ENCODE assay signal across 10 mouse cellular contexts in genomic region chr19:53394552-53394951, GRCm38 (mm10). TPM values are rescaled to one million over a fixed set of nuclear protein-coding genes. Genes with fewer than 3 reads are reported as not detected.
A peak's percentile ranks its signal among the peaks of the same experiment; 100 is the strongest.
DNase-seq lines count a peak whose midpoint lies in the region; ATAC-seq lines count a peak whose summit lies in the region.
"Had no signal": no experiment of that assay in that cellular context is flagged by ENCODE, and none has a peak within 500 bp of the region (broad histone marks: within the 10 kb centered on the region; RNA-seq: fewer than 3 reads in every experiment).

No protein-coding gene starts in this region.

- H3K9me3 ChIP-seq in midbrain, embryonic 11.5 days (ENCODE audit: control insufficient read depth, low read length) = no peaks in the 10 kb centered on the region
- no peaks in the 10 kb centered on the region for H3K9me3 ChIP-seq in midbrain, embryonic 15.5 days
- H3K9me3 ChIP-seq: stomach, embryonic 15.5 days had no signal

- no peak overlapping the region for H3K9ac ChIP-seq in midbrain, embryonic 11.5 days (ENCODE audit: low read length)
- H3K9ac ChIP-seq in midbrain, embryonic 15.5 days = no peak overlapping the region; the same call in 1 of the 2 replicates
- H3K9ac ChIP-seq: stomach, embryonic 15.5 days had no signal

- peak; percentile 52 for DNase-seq in cerebellum, adult 11 months
- peak; percentile 92 for DNase-seq in midbrain, embryonic 11.5 days (ENCODE audit: low spot score, missing footprints)
- peak; percentile 76 for DNase-seq in cerebellum, adult 9-11 months
- DNase-seq in heart, postnatal 4 days = peak; percentile 48
- DNase-seq in natural killer cell, adult 2 months (ENCODE audit: low spot score in 2 of 2) = peak; percentile 60 to 61

- H3K27ac ChIP-seq in midbrain, embryonic 11.5 days (ENCODE audit: low read depth, low read length) = no peak overlapping the region
- no peak overlapping the region for H3K27ac ChIP-seq in midbrain, embryonic 15.5 days
- H3K27ac ChIP-seq: stomach, embryonic 15.5 days had no signal

- WGBS in midbrain, embryonic 11.5 days = 23% methylated on average over 7 of the region's 7 CpGs
- 16% methylated on average over 7 of the region's 7 CpGs for WGBS in midbrain, embryonic 15.5 days

- ATAC-seq in cerebellum, adult (ENCODE audit: insufficient number of reproducible peaks, low FRiP score, low TSS enrichment) = no peak
- ATAC-seq in midbrain, embryonic 11.5 days (ENCODE audit: low FRiP score) = no peak
- ATAC-seq in midbrain, embryonic 15.5 days (replicated peaks) = no peak
- no peak for ATAC-seq in erythroblast, adult 5-6 weeks (replicated peaks; ENCODE audit: low FRiP score, poor library complexity, severe bottlenecking)

- H3K27me3 ChIP-seq in midbrain, embryonic 11.5 days (ENCODE audit: control insufficient read depth, insufficient read depth, low read length) = no peaks in the 10 kb centered on the region
- no peaks in the 10 kb centered on the region for H3K27me3 ChIP-seq in midbrain, embryonic 15.5 days (replicated peaks)
- H3K27me3 ChIP-seq: stomach, embryonic 15.5 days had no signal

- H3K4me3 ChIP-seq in midbrain, embryonic 11.5 days (ENCODE audit: low read depth, low read length) = no peak overlapping the region
- no peak overlapping the region for H3K4me3 ChIP-seq in midbrain, embryonic 15.5 days
- H3K4me3 ChIP-seq: stomach, embryonic 15.5 days had no signal

- H3K36me3 ChIP-seq in midbrain, embryonic 11.5 days (ENCODE audit: control insufficient read depth, insufficient read depth, low read length) = no peaks in the 10 kb centered on the region
- no peaks in the 10 kb centered on the region for H3K36me3 ChIP-seq in midbrain, embryonic 15.5 days (replicated peaks)
- H3K36me3 ChIP-seq: stomach, embryonic 15.5 days had no signal

- H3K4me2 ChIP-seq in midbrain, embryonic 11.5 days = no peak overlapping the region
- no peak overlapping the region for H3K4me2 ChIP-seq in midbrain, embryonic 15.5 days
- H3K4me2 ChIP-seq: stomach, embryonic 15.5 days had no signal

- peaks cover 5% of the 10 kb centered on the region for H3K4me1 ChIP-seq in midbrain, embryonic 11.5 days (ENCODE audit: control insufficient read depth, insufficient read depth, low read length)
- H3K4me1 ChIP-seq in midbrain, embryonic 15.5 days = peaks cover 10% of the 10 kb centered on the region

RNA-seq across cellular contexts. Expression of gene Smndc1, which starts 4.2 kb away (rescaled TPM):
- polyA plus RNA-seq in midbrain, embryonic 11.5 days (2014; fragmentation: Nextera tagmentation; extraction: Ambion mirVana) = 61.2 and 65.5 TPM in 2 replicates
- polyA plus RNA-seq in midbrain, embryonic 15.5 days (2015; fragmentation: Nextera tagmentation; extraction: Ambion mirVana) = 31.9 and 32.4 TPM in 2 replicates
- total RNA-seq in heart, postnatal 4 days (2021) = 10 to 100 TPM; 43.2 to 48.2 TPM
- 17.5 and 29.0 TPM in 2 replicates for total RNA-seq in erythroblast, adult 5-6 weeks (2015; ENCODE audit: low replicate concordance)
- total RNA-seq in erythroblast, adult 5-6 weeks (2017; ENCODE audit: low replicate concordance) = 17.3 and 18.9 TPM in 2 replicates

RNA-seq across cellular contexts. Expression of gene Gm10197, which starts 23.0 kb away (rescaled TPM):
- not detected in 2 replicates for polyA plus RNA-seq in midbrain, embryonic 11.5 days (2014; fragmentation: Nextera tagmentation; extraction: Ambion mirVana)
- 7.7 TPM in 1 of 2 replicates, not detected in the other for polyA plus RNA-seq in midbrain, embryonic 15.5 days (2015; fragmentation: Nextera tagmentation; extraction: Ambion mirVana)
- not detected for total RNA-seq in heart, postnatal 4 days (2021)
- not detected in 2 replicates for total RNA-seq in erythroblast, adult 5-6 weeks (2015; ENCODE audit: low replicate concordance)
- not detected in 2 replicates for total RNA-seq in erythroblast, adult 5-6 weeks (2017; ENCODE audit: low replicate concordance)
- total RNA-seq: layer of hippocampus, postnatal 14 days had no signal
